Mouse (Mus musculus) kidney, embryonic 15.5 days (tissue): ENCODE measurements around the gene Slc16a10. TPM values are rescaled to one million over a fixed set of nuclear protein-coding genes. Genes with fewer than 3 reads are reported as not detected.

ENCODE experiments used
- ATAC-seq: fragments of 200-750 bp; cut with Nextera tagmentation; replicated peaks from 2 replicates; pipeline ENCODE4 v1.8.0; 2017; ENCODE audit warnings: moderate TSS enrichment; ENCODE audit not compliant: low FRiP score
- H3K27ac ChIP-seq: fragments of 300-500 bp; sonication (generic); 2 replicates; pipeline ENCODE4 v1.5.1; 2015; ENCODE audit warnings: mild to moderate bottlenecking, inconsistent platforms
- H3K27me3 ChIP-seq: fragments of 300-500 bp; sonication (generic); 2 replicates; pipeline ENCODE4 v1.6.1; 2015; ENCODE audit warnings: inconsistent platforms
- H3K36me3 ChIP-seq: fragments of 300-500 bp; sonication (generic); 2 replicates; pipeline ENCODE4 v1.6.1; 2015; ENCODE audit warnings: inconsistent platforms
- H3K4me1 ChIP-seq: fragments of 300-500 bp; sonication (generic); 2 replicates; pipeline ENCODE4 v1.6.1; 2015; ENCODE audit warnings: inconsistent platforms
- H3K4me2 ChIP-seq: fragments of 300-500 bp; sonication (generic); 2 replicates; pipeline ENCODE4 v1.6.1; 2015; ENCODE audit warnings: moderate library complexity, mild to moderate bottlenecking, inconsistent platforms
- H3K4me3 ChIP-seq: fragments of 300-500 bp; sonication (generic); replicated peaks from 2 replicates; pipeline ENCODE4 v1.5.1; 2015; ENCODE audit warnings: mild to moderate bottlenecking, inconsistent platforms
- H3K9ac ChIP-seq: fragments of 300-500 bp; sonication (generic); 2 replicates; pipeline ENCODE4 v1.6.1; 2015; ENCODE audit warnings: mild to moderate bottlenecking, inconsistent platforms
- H3K9me3 ChIP-seq: fragments of 300-500 bp; sonication (generic); replicated peaks from 2 replicates; pipeline ENCODE4 v1.6.1; 2016; ENCODE audit warnings: inconsistent platforms
- WGBS: fragments of 180-500 bp; shearing (Covaris S2); methylation state at CpG from one replicate; pipeline ENCODE4 v1.1.7; 2015; ENCODE audit warnings: mixed read lengths; 5-methylcytosine and 5-hydroxymethylcytosine counted together
- polyA plus RNA-seq: library from polyadenylated mRNA; unstranded; fragments of >200 nt; fragmentation: Nextera tagmentation; extraction: Ambion mirVana; gene quantifications from 2 replicates; pipeline ENCODE4 v1.2.1, GENCODE M21; 2015

Gene Slc16a10
- 12.5 and 12.7 TPM in 2 replicates for polyA plus RNA-seq

GRCm38 (mm10) chr10:40141864-40142523 is at the start of gene Slc16a10:
Gene Slc16a10 (minus strand): TSS chr10:40142258.
- H3K27me3 ChIP-seq: peaks cover 7% of the 10 kb centered on the region; the same call in 1 of the 2 replicates
- H3K9ac ChIP-seq: peak within 1 kb of the TSS; percentile 69
- H3K4me3 ChIP-seq: peak within 1 kb of the TSS; percentile 72
- H3K9me3 ChIP-seq: no peaks in the 10 kb centered on the region
- ATAC-seq: peak; percentile 99
- peak within 1 kb of the TSS; percentile 98 for H3K4me2 ChIP-seq
- under 1% methylated on average over 67 of the region's 76 CpGs for WGBS
- no peak within 1 kb of the TSS for H3K27ac ChIP-seq
- H3K4me1 ChIP-seq: peaks cover 9% of the 10 kb centered on the region
- no peaks in the 10 kb centered on the region for H3K36me3 ChIP-seq

DNA sequence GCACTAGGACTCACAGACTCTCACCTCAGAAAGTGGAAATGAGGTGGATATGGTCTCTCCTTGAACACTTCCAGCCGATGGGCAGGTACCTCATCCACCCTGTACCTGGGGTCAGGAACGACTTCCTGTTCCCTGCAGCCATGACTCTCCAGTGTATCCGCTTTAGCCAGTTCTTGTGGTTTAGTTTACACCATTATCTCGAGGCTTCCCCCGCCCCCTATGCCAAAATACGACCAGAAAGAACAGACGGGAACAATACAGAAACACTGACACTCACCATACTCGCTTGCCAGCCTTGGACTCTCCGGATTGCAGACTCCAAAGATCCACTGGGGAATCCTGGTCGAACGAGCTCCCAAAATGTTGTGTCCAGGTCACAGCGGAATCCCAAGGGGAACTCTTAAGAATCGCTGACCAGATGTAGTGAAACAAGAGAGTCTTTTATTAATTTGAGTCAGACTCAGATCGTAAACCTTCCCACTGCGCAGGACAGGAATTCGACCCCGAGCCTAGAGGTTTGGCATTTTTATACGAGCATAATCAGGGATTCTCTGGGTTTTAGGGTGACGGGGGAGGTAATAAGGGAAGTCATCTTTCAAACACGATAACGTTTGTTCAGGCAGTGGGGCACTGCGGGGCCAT is 49.4 kb upstream of the Slc16a10 start:
- H3K27me3 ChIP-seq: no peaks in the 10 kb centered on the region
- H3K4me2 ChIP-seq: peak overlapping the region; percentile 66
- peaks cover 13% of the 10 kb centered on the region for H3K4me1 ChIP-seq
- no peaks in the 10 kb centered on the region for H3K9me3 ChIP-seq
- WGBS: 17% methylated on average over 22 of the region's 22 CpGs
- H3K9ac ChIP-seq: 0 out of 2 replicates have a peak overlapping the region, but pooled peaks have one; percentile 2
- H3K4me3 ChIP-seq: peak overlapping the region; percentile 34
- ATAC-seq: no peak
- no peaks in the 10 kb centered on the region for H3K36me3 ChIP-seq
- H3K27ac ChIP-seq: no peak overlapping the region

GRCm38 (mm10) chr10:40190871-40191270 is 48.8 kb upstream of the Slc16a10 start:
- no peak overlapping the region for H3K9ac ChIP-seq
- H3K27ac ChIP-seq: no peak overlapping the region
- 88% methylated on average over 8 of the region's 8 CpGs for WGBS
- H3K4me2 ChIP-seq: no peak overlapping the region
- no peak for ATAC-seq
- no peaks in the 10 kb centered on the region for H3K36me3 ChIP-seq
- H3K27me3 ChIP-seq: no peaks in the 10 kb centered on the region
- peaks cover 13% of the 10 kb centered on the region for H3K4me1 ChIP-seq
- H3K4me3 ChIP-seq: no peak overlapping the region
- H3K9me3 ChIP-seq: no peaks in the 10 kb centered on the region

GRCm38 (mm10) chr10:40189689-40190088 is 47.6 kb upstream of the Slc16a10 start:
- WGBS: 86% methylated on average over 2 of the region's 2 CpGs
- H3K27ac ChIP-seq: no peak overlapping the region

GRCm38 (mm10) chr10:40188831-40189230 is 46.8 kb upstream of the Slc16a10 start:
- no peak overlapping the region for H3K9ac ChIP-seq
- H3K4me1 ChIP-seq: peaks cover 13% of the 10 kb centered on the region
- H3K36me3 ChIP-seq: no peaks in the 10 kb centered on the region
- H3K27ac ChIP-seq: no peak overlapping the region
- H3K4me3 ChIP-seq: no peak overlapping the region
- no peaks in the 10 kb centered on the region for H3K9me3 ChIP-seq
- no peak for ATAC-seq
- no peak overlapping the region for H3K4me2 ChIP-seq
- 52% methylated on average over 3 of the region's 3 CpGs for WGBS
- H3K27me3 ChIP-seq: no peaks in the 10 kb centered on the region

More at GRCm38 (mm10) chr10:40189689-40190088, 47.6 kb upstream of the Slc16a10 start:
- no peak for ATAC-seq
- Histone ChIP-seq H3K4me3 (no peak overlapping the region), H3K4me2 (no peak overlapping the region), H3K27me3 (no peaks in the 10 kb centered on the region), H3K36me3 (no peaks in the 10 kb centered on the region), H3K9me3 (no peaks in the 10 kb centered on the region), H3K9ac (no peak overlapping the region), H3K4me1 (peaks cover 13% of the 10 kb centered on the region)

DNA sequence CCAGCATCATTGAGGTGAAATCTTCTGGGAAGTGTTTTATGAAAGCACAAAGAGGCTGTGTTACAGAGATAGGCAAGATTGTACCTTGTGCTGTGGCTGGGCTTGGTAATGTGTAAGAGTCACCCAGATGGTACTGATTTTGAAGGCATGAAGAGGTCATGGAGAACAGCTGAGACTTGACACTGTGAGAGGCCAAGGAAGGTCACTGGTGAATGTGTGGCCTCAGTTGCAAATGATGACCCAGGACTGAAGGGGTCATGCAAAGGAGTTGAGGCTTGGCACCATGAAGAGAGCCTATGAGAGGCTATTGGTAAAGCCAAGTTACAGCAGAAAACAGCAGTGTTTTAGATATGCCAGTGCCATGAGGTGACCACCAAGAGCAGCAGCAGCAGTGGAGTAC is 43.9 kb upstream of the Slc16a10 start:
- H3K36me3 ChIP-seq: no peaks in the 10 kb centered on the region
- no peak for ATAC-seq

DNA sequence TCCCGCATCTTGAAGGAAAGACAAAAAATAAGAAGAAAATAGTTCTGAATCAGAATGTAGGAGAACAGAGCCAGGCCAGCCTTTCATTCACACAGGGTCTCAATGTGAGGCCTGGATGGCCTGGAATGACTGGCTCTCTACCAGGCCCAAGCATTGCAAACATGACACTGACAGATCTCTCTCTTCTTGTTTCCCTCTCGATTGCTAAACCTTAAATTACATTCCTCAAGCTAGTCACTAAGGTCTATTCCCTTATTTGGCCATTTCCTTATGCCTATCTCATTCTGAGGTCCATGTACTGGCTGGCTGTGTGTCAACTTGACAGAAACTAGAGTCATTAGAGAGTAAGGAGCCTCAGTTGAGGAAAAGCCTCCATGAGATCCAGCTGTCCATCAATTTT is 38.0 kb upstream of the Slc16a10 start:
- Histone ChIP-seq H3K36me3 (no peaks in the 10 kb centered on the region), H3K4me2 (no peak overlapping the region), H3K9ac (no peak overlapping the region), H3K4me1 (no peaks in the 10 kb centered on the region), H3K4me3 (no peak overlapping the region), H3K27ac (no peak overlapping the region), H3K9me3 (no peaks in the 10 kb centered on the region), H3K27me3 (no peaks in the 10 kb centered on the region)
- ATAC-seq: no peak
- 65% methylated on average over 2 of the region's 2 CpGs for WGBS

More for the DNA sequence above, 43.9 kb upstream of the Slc16a10 start:
- H3K9ac ChIP-seq: no peak overlapping the region
- H3K4me3 ChIP-seq: no peak overlapping the region
- H3K27ac ChIP-seq: no peak overlapping the region
- H3K27me3 ChIP-seq: no peaks in the 10 kb centered on the region
- H3K4me2 ChIP-seq: no peak overlapping the region
- H3K9me3 ChIP-seq: no peaks in the 10 kb centered on the region
- no peaks in the 10 kb centered on the region for H3K4me1 ChIP-seq

- Histone ChIP-seq H3K4me2 (no peak overlapping the region), H3K36me3 (no peaks in the 10 kb centered on the region), H3K4me3 (no peak overlapping the region), H3K27ac (no peak overlapping the region), H3K27me3 (no peaks in the 10 kb centered on the region), H3K9ac (no peak overlapping the region), H3K9me3 (no peaks in the 10 kb centered on the region), H3K4me1 (no peaks in the 10 kb centered on the region)
- no peak for ATAC-seq
- 96% methylated on average over 5 of the region's 5 CpGs for WGBS
Observed at GRCm38 (mm10) chr10:40179142-40179541, 37.1 kb upstream of the Slc16a10 start.

- Histone ChIP-seq H3K27ac (no peak overlapping the region), H3K4me1 (no peaks in the 10 kb centered on the region), H3K27me3 (no peaks in the 10 kb centered on the region), H3K36me3 (no peaks in the 10 kb centered on the region), H3K4me3 (no peak overlapping the region), H3K9me3 (no peaks in the 10 kb centered on the region), H3K9ac (no peak overlapping the region), H3K4me2 (no peak overlapping the region)
- WGBS: 60% methylated on average over 6 of the region's 6 CpGs
- ATAC-seq: no peak
Observed at GRCm38 (mm10) chr10:40177323-40177962, 35.4 kb upstream of the Slc16a10 start.

DNA sequence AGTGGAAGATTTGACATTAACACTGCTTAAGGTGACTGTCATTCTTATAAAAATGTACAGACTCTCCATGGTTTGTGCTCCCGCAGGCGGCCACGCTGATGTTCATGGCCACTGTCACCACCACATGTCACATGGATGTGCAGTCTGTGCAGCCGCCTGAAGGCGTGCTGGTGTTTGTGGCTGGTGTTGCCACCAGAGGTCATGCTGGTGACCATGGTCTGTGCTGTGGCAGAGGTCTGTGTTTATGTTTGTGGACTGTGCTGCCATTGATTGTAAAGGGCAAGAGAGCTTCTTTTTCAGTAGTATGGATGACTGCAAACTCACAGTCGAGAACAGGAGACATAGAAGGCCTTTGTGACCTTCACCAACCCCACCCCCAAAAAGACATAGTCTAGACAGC is 30.1 kb upstream of the Slc16a10 start:
- ATAC-seq: no peak
- H3K9me3 ChIP-seq: no peaks in the 10 kb centered on the region
- H3K36me3 ChIP-seq: no peaks in the 10 kb centered on the region
- no peaks in the 10 kb centered on the region for H3K27me3 ChIP-seq
- H3K4me1 ChIP-seq: no peaks in the 10 kb centered on the region
- H3K4me2 ChIP-seq: no peak overlapping the region
- WGBS: 89% methylated on average over 6 of the region's 6 CpGs
- no peak overlapping the region for H3K4me3 ChIP-seq
- H3K27ac ChIP-seq: no peak overlapping the region
- H3K9ac ChIP-seq: no peak overlapping the region

- Histone ChIP-seq H3K36me3 (no peaks in the 10 kb centered on the region), H3K27me3 (no peaks in the 10 kb centered on the region), H3K4me2 (no peak overlapping the region), H3K4me1 (no peaks in the 10 kb centered on the region), H3K9me3 (no peaks in the 10 kb centered on the region), H3K4me3 (no peak overlapping the region), H3K27ac (no peak overlapping the region), H3K9ac (no peak overlapping the region)
- ATAC-seq: no peak
- 68% methylated on average over 7 of the region's 8 CpGs for WGBS
Observed at GRCm38 (mm10) chr10:40171211-40171610, 29.2 kb upstream of the Slc16a10 start.

- Histone ChIP-seq H3K36me3 (no peaks in the 10 kb centered on the region), H3K4me3 (no peak overlapping the region), H3K9ac (no peak overlapping the region), H3K9me3 (no peaks in the 10 kb centered on the region), H3K27ac (no peak overlapping the region), H3K4me1 (no peaks in the 10 kb centered on the region), H3K27me3 (no peaks in the 10 kb centered on the region), H3K4me2 (no peak overlapping the region)
- ATAC-seq: no peak
- WGBS: 80% methylated on average over 4 of the region's 4 CpGs
Observed at GRCm38 (mm10) chr10:40170141-40170558, 28.1 kb upstream of the Slc16a10 start.
